Mouse (Mus musculus): ENCODE results near the gene Tmod3.
"Not testable (repeated sequence)": the region's sequence is repeated elsewhere in the genome, so short reads cannot be mapped to it uniquely, and the experiment has no call there.

Tmod3 gene

GRCm38 (mm10) chr9:75495945-75496344, 63.5 kb downstream of the Tmod3 start:
- no peak for DNase-seq (ENCODE audit: low read depth, low spot score)

GRCm38 (mm10) chr9:75494407-75495005, 65.0 kb downstream of the Tmod3 start:
- no peak for DNase-seq (ENCODE audit: low read depth, low spot score)

GRCm38 (mm10) chr9:75488255-75488654, 71.2 kb downstream of the Tmod3 start:
- DNase-seq (ENCODE audit: low read depth, low spot score): not testable (repeated sequence)

GRCm38 (mm10) chr9:75485231-75485630, 74.2 kb downstream of the Tmod3 start:
- DNase-seq (ENCODE audit: low read depth, low spot score): no peak

GRCm38 (mm10) chr9:75480536-75481075, 78.9 kb downstream of the Tmod3 start:
- DNase-seq (ENCODE audit: low read depth, low spot score): no peak

GRCm38 (mm10) chr9:75479106-75479725, 80.2 kb downstream of the Tmod3 start:
- no peak for DNase-seq (ENCODE audit: low read depth, low spot score)

- DNase-seq (ENCODE audit: low read depth, low spot score): no peak
Observed at GRCm38 (mm10) chr9:75477212-75477611, 82.2 kb downstream of the Tmod3 start.

- no peak for DNase-seq (ENCODE audit: low read depth, low spot score)
Observed at GRCm38 (mm10) chr9:75468297-75468696, 91.2 kb downstream of the Tmod3 start.

GRCm38 (mm10) chr9:75467581-75467980, 91.9 kb downstream of the Tmod3 start:
- no peak for DNase-seq (ENCODE audit: low read depth, low spot score)

- no peak for DNase-seq (ENCODE audit: low read depth, low spot score)
Observed at GRCm38 (mm10) chr9:75466641-75467040, 92.8 kb downstream of the Tmod3 start.

- no peak for DNase-seq (ENCODE audit: low read depth, low spot score)
Observed at GRCm38 (mm10) chr9:75465856-75466255, 93.6 kb downstream of the Tmod3 start.

- DNase-seq (ENCODE audit: low read depth, low spot score): no peak
Observed at GRCm38 (mm10) chr9:75463050-75463660, 96.3 kb downstream of the Tmod3 start.

GRCm38 (mm10) chr9:75455684-75456083, 103.8 kb downstream of the Tmod3 start:
- DNase-seq (ENCODE audit: low read depth, low spot score): no peak

GRCm38 (mm10) chr9:75453994-75454393, 105.5 kb downstream of the Tmod3 start:
- no peak for DNase-seq (ENCODE audit: low read depth, low spot score)

- no peak for DNase-seq (ENCODE audit: low read depth, low spot score)
Observed at GRCm38 (mm10) chr9:75448021-75448420, 111.4 kb downstream of the Tmod3 start.

All from c-Kit-negative CD71-positive TER-119-positive erythroid progenitor cells, embryonic 14.5 days (primary cell).